Mouse (Mus musculus) embryonic facial prominence, embryonic 15.5 days (tissue): Measurements from ENCODE around the gene B3gnt4. TPM values are rescaled to one million over a fixed set of nuclear protein-coding genes. Genes with fewer than 3 reads are reported as not detected.

ENCODE experiments used
- ATAC-seq: fragments of 200-750 bp; cut with Nextera tagmentation; 2 replicates; pipeline ENCODE4 v1.8.0; 2017; ENCODE audit warnings: low read depth, moderate TSS enrichment; ENCODE audit not compliant: insufficient number of reproducible peaks, low FRiP score, low TSS enrichment
- H3K27ac ChIP-seq: fragments of 300-500 bp; sonication (generic); replicated peaks from 2 replicates; pipeline ENCODE4 v1.5.1; 2015; ENCODE audit warnings: mild to moderate bottlenecking, inconsistent platforms
- H3K27me3 ChIP-seq: fragments of 300-500 bp; sonication (generic); 2 replicates; pipeline ENCODE4 v1.6.1; 2015; ENCODE audit warnings: inconsistent platforms
- H3K36me3 ChIP-seq: fragments of 300-500 bp; sonication (generic); 2 replicates; pipeline ENCODE4 v1.6.1; 2015; ENCODE audit warnings: mild to moderate bottlenecking, inconsistent platforms
- H3K4me1 ChIP-seq: fragments of 300-500 bp; sonication (generic); 2 replicates; pipeline ENCODE4 v1.6.1; 2015; ENCODE audit warnings: inconsistent platforms
- H3K4me2 ChIP-seq: fragments of 300-500 bp; sonication (generic); replicated peaks from 2 replicates; pipeline ENCODE4 v1.6.1; 2015; ENCODE audit warnings: mild to moderate bottlenecking, inconsistent platforms
- H3K4me3 ChIP-seq: fragments of 300-500 bp; sonication (generic); replicated peaks from 2 replicates; pipeline ENCODE4 v1.5.1; 2015; ENCODE audit warnings: mild to moderate bottlenecking, inconsistent platforms
- H3K9ac ChIP-seq: fragments of 300-500 bp; sonication (generic); 2 replicates; pipeline ENCODE4 v1.6.1; 2015; ENCODE audit warnings: inconsistent platforms
- H3K9me3 ChIP-seq: fragments of 300-500 bp; sonication (generic); replicated peaks from 2 replicates; pipeline ENCODE4 v1.6.1; 2016; ENCODE audit warnings: inconsistent platforms
- WGBS: fragments of 180-500 bp; shearing (Covaris S2); methylation state at CpG from one replicate; pipeline ENCODE4 v1.1.7; 2015; 5-methylcytosine and 5-hydroxymethylcytosine counted together
- microRNA-seq: library from miRNA; unstranded; fragments of <30 nt; microRNA quantifications from one replicate; pipeline ENCODE4, GENCODE M21; 2016; ENCODE audit warnings: borderline number of aligned reads
- polyA plus RNA-seq: library from polyadenylated mRNA; unstranded; fragments of >200 nt; fragmentation: Nextera tagmentation; extraction: Ambion mirVana; gene quantifications from 2 replicates; pipeline ENCODE4 v1.2.1, GENCODE M21; 2015

The B3gnt4 gene
- polyA plus RNA-seq, 1 experiment from 2014 or later: 1.1 TPM

GRCm38 (mm10) chr5:123525916-123526495 is 15.7 kb downstream of the B3gnt4 start:
- WGBS: 89% methylated on average over 9 of the region's 9 CpGs
- Histone ChIP-seq H3K36me3 (peaks cover 34% of the 10 kb centered on the region), H3K4me1 (peaks cover 24% of the 10 kb centered on the region), H3K4me3 (no peak overlapping the region), H3K9ac (no peak overlapping the region), H3K4me2 (no peak overlapping the region), H3K9me3 (no peaks in the 10 kb centered on the region), H3K27me3 (no peaks in the 10 kb centered on the region), H3K27ac (no peak overlapping the region)
- no peak for ATAC-seq

- Histone ChIP-seq H3K4me3 (no peak overlapping the region), H3K9ac (no peak overlapping the region), H3K9me3 (no peaks in the 10 kb centered on the region), H3K4me1 (peaks cover 6% of the 10 kb centered on the region), H3K27ac (no peak overlapping the region), H3K36me3 (peaks cover 60% of the 10 kb centered on the region), H3K27me3 (no peaks in the 10 kb centered on the region), H3K4me2 (no peak overlapping the region)
- 73% methylated on average over 7 of the region's 7 CpGs for WGBS
- ATAC-seq: no peak
These were observed 18.4 kb downstream of the B3gnt4 start for GRCm38 (mm10) chr5:123528641-123529040.

- H3K9ac ChIP-seq: no peak overlapping the region
- no peaks in the 10 kb centered on the region for H3K4me1 ChIP-seq
- peaks cover 73% of the 10 kb centered on the region for H3K36me3 ChIP-seq
- no peak overlapping the region for H3K27ac ChIP-seq
- no peaks in the 10 kb centered on the region for H3K27me3 ChIP-seq
- no peaks in the 10 kb centered on the region for H3K9me3 ChIP-seq
- 88% methylated on average over 8 of the region's 8 CpGs for WGBS
- no peak for ATAC-seq
- no peak overlapping the region for H3K4me3 ChIP-seq
- no peak overlapping the region for H3K4me2 ChIP-seq
These were observed 19.8 kb downstream of the B3gnt4 start for GRCm38 (mm10) chr5:123530056-123530455.

- ATAC-seq: no peak
- Histone ChIP-seq H3K9ac (no peak overlapping the region), H3K4me2 (no peak overlapping the region), H3K9me3 (no peaks in the 10 kb centered on the region), H3K27me3 (no peaks in the 10 kb centered on the region), H3K4me3 (no peak overlapping the region), H3K36me3 (peaks cover 81% of the 10 kb centered on the region), H3K27ac (no peak overlapping the region), H3K4me1 (no peaks in the 10 kb centered on the region)
- 93% methylated on average over 10 of the region's 10 CpGs for WGBS
These were observed 23.5 kb downstream of the B3gnt4 start for GRCm38 (mm10) chr5:123533801-123534200.

GRCm38 (mm10) chr5:123555693-123556092 is 45.4 kb downstream of the B3gnt4 start:
- WGBS: 87% methylated on average over 7 of the region's 7 CpGs
- peaks cover 46% of the 10 kb centered on the region for H3K36me3 ChIP-seq
- no peak for ATAC-seq

GRCm38 (mm10) chr5:123556451-123556850 is 46.2 kb downstream of the B3gnt4 start:
- 84% methylated on average over 2 of the region's 2 CpGs for WGBS
- Histone ChIP-seq H3K27me3 (no peaks in the 10 kb centered on the region), H3K4me3 (no peak overlapping the region), H3K9me3 (no peaks in the 10 kb centered on the region), H3K4me2 (no peak overlapping the region), H3K9ac (no peak overlapping the region), H3K27ac (no peak overlapping the region), H3K4me1 (no peaks in the 10 kb centered on the region), H3K36me3 (peaks cover 51% of the 10 kb centered on the region)
- no peak for ATAC-seq

More at GRCm38 (mm10) chr5:123555693-123556092, 45.4 kb downstream of the B3gnt4 start:
- Histone ChIP-seq H3K4me1 (no peaks in the 10 kb centered on the region), H3K27me3 (no peaks in the 10 kb centered on the region), H3K27ac (no peak overlapping the region), H3K4me3 (no peak overlapping the region), H3K4me2 (no peak overlapping the region), H3K9me3 (no peaks in the 10 kb centered on the region), H3K9ac (no peak overlapping the region)

- H3K9ac ChIP-seq: no peak overlapping the region
- WGBS: 94% methylated on average over 8 of the region's 8 CpGs
- H3K9me3 ChIP-seq: no peaks in the 10 kb centered on the region
- peaks cover 81% of the 10 kb centered on the region for H3K36me3 ChIP-seq
- H3K27me3 ChIP-seq: no peaks in the 10 kb centered on the region
- H3K4me2 ChIP-seq: no peak overlapping the region
- no peak overlapping the region for H3K4me3 ChIP-seq
- no peaks in the 10 kb centered on the region for H3K4me1 ChIP-seq
- no peak for ATAC-seq
- H3K27ac ChIP-seq: no peak overlapping the region
These were observed 49.3 kb downstream of the B3gnt4 start for GRCm38 (mm10) chr5:123559588-123559987.

- Histone ChIP-seq H3K27ac (no peak overlapping the region), H3K9me3 (no peaks in the 10 kb centered on the region), H3K27me3 (no peaks in the 10 kb centered on the region), H3K9ac (no peak overlapping the region), H3K4me1 (no peaks in the 10 kb centered on the region), H3K36me3 (peaks cover 86% of the 10 kb centered on the region), H3K4me3 (no peak overlapping the region), H3K4me2 (no peak overlapping the region)
- 89% methylated on average over 11 of the region's 11 CpGs for WGBS
- ATAC-seq: no peak
These were observed 50.9 kb downstream of the B3gnt4 start for GRCm38 (mm10) chr5:123561128-123561527.

Small RNA genes within 50 kb of the gene (microRNA-seq; reads per million reads assigned to microRNA genes)
- gene Mir7647: 1.0 reads per million

Other genes starting within 250 kb of the B3gnt4 start
- 28.9 and 31.0 TPM in 2 replicates for gene Bcl7a, start 166.6 kb upstream of the B3gnt4 start, polyA plus RNA-seq
- 17.9 and 20.7 TPM in 2 replicates for gene Mlxip, start 115.7 kb upstream of the B3gnt4 start, polyA plus RNA-seq
- gene Lrrc43, start 21.2 kb upstream of the B3gnt4 start, polyA plus RNA-seq: 1.1 and 1.5 TPM in 2 replicates
- gene Il31, start 21.0 kb upstream of the B3gnt4 start, polyA plus RNA-seq: not detected in 2 replicates
- gene Diablo, start 13.7 kb downstream of the B3gnt4 start, polyA plus RNA-seq: 108 and 114 TPM in 2 replicates
- 0.46 and 0.68 TPM in 2 replicates for gene Gm49027, start 15.0 kb downstream of the B3gnt4 start, polyA plus RNA-seq
- gene Vps33a, start 62.6 kb downstream of the B3gnt4 start, polyA plus RNA-seq: 27.3 and 27.8 TPM in 2 replicates
- 43.0 and 44.7 TPM in 2 replicates for gene Clip1, start 174.2 kb downstream of the B3gnt4 start, polyA plus RNA-seq
- 66.6 and 73.6 TPM in 2 replicates for gene Zcchc8, start 210.6 kb downstream of the B3gnt4 start, polyA plus RNA-seq
- 111 and 113 TPM in 2 replicates for gene Rsrc2, start 239.0 kb downstream of the B3gnt4 start, polyA plus RNA-seq
- gene Kntc1, start 239.3 kb downstream of the B3gnt4 start, polyA plus RNA-seq: 19.8 and 19.9 TPM in 2 replicates